Mouse (Mus musculus): ENCODE results near the gene Usp5. TPM values are rescaled to one million over a fixed set of nuclear protein-coding genes. Genes with fewer than 3 reads are reported as not detected.
A peak's percentile ranks its signal among the peaks of the same experiment; 100 is the strongest.
"Not testable (repeated sequence)": the region's sequence is repeated elsewhere in the genome, so short reads cannot be mapped to it uniquely, and the experiment has no call there.

The Usp5 gene
- total RNA-seq, 2 experiments from 2014 or later: 66.2 to 66.4 TPM

GRCm38 (mm10) chr6:124840241-124841167, 11.2 kb upstream of the Usp5 start, which contains the start of gene Gnb3:
TSS of gene Gnb3 (minus strand) at chr6:124840275.
- no peak for DNase-seq

- peak; percentile 59 for DNase-seq
Observed at GRCm38 (mm10) chr6:124839805-124840204, 10.5 kb upstream of the Usp5 start.

- no peak for DNase-seq
Observed at GRCm38 (mm10) chr6:124836411-124836810, 7.1 kb upstream of the Usp5 start.

GRCm38 (mm10) chr6:124835531-124835930, 6.2 kb upstream of the Usp5 start:
- DNase-seq: no peak

- no peak for DNase-seq
Observed at GRCm38 (mm10) chr6:124834512-124835081, 5.3 kb upstream of the Usp5 start.

GRCm38 (mm10) chr6:124831649-124832048, 2.4 kb upstream of the Usp5 start:
- DNase-seq: no peak

GRCm38 (mm10) chr6:124831199-124831598, 1.9 kb upstream of the Usp5 start:
- not testable (repeated sequence) for DNase-seq

- peak; percentile 87 for DNase-seq
Observed at GRCm38 (mm10) chr6:124829799-124830700, 766 bp upstream of the Usp5 start.

GRCm38 (mm10) chr6:124828101-124828592, 1.1 kb downstream of the Usp5 start:
- DNase-seq: no peak

GRCm38 (mm10) chr6:124822049-124822448, 7.2 kb downstream of the Usp5 start:
- DNase-seq: no peak

- DNase-seq: no peak
Observed at GRCm38 (mm10) chr6:124820891-124821290, 8.4 kb downstream of the Usp5 start.

- no peak for DNase-seq
Observed at GRCm38 (mm10) chr6:124817971-124818370, 11.3 kb downstream of the Usp5 start.

GRCm38 (mm10) chr6:124817563-124817962, 11.7 kb downstream of the Usp5 start:
- DNase-seq: no peak

- DNase-seq: no peak
Observed at GRCm38 (mm10) chr6:124817125-124817524, 12.2 kb downstream of the Usp5 start.

GRCm38 (mm10) chr6:124816611-124817010, 12.7 kb downstream of the Usp5 start:
- no peak for DNase-seq

GRCm38 (mm10) chr6:124814858-124815774, 14.2 kb downstream of the Usp5 start:
- no peak for DNase-seq

- peak; percentile 19 for DNase-seq
Observed at GRCm38 (mm10) chr6:124814448-124814847, 14.8 kb downstream of the Usp5 start.

GRCm38 (mm10) chr6:124813933-124814332, 15.4 kb downstream of the Usp5 start, which contains the start of gene Tpi1:
TSS of gene Tpi1 (minus strand) at chr6:124814296.
- peak; percentile 87 for DNase-seq

- peak; percentile 65 for DNase-seq
Observed at GRCm38 (mm10) chr6:124813496-124813895, 15.8 kb downstream of the Usp5 start.

- DNase-seq: peak; percentile 28
Observed at GRCm38 (mm10) chr6:124812848-124813247, 16.4 kb downstream of the Usp5 start.
